Mouse (Mus musculus) thymus, postnatal 0 days (tissue): Measurements from ENCODE around the gene Zdhhc21. TPM values are rescaled to one million over a fixed set of nuclear protein-coding genes. Genes with fewer than 3 reads are reported as not detected.

Experiments
- DNase-seq: peaks from one replicate; pipeline ENCODE4 v3.0.0-alpha.2; 2015; ENCODE audit warnings: low spot score
- polyA plus RNA-seq: library from polyadenylated mRNA; unstranded; fragments of >200 nt; fragmentation: Nextera tagmentation; extraction: Ambion mirVana; gene quantifications from 2 replicates; pipeline ENCODE4 v1.2.1, GENCODE M21; 2015

Gene Zdhhc21
- 10.3 and 11.7 TPM in 2 replicates for polyA plus RNA-seq

DNA sequence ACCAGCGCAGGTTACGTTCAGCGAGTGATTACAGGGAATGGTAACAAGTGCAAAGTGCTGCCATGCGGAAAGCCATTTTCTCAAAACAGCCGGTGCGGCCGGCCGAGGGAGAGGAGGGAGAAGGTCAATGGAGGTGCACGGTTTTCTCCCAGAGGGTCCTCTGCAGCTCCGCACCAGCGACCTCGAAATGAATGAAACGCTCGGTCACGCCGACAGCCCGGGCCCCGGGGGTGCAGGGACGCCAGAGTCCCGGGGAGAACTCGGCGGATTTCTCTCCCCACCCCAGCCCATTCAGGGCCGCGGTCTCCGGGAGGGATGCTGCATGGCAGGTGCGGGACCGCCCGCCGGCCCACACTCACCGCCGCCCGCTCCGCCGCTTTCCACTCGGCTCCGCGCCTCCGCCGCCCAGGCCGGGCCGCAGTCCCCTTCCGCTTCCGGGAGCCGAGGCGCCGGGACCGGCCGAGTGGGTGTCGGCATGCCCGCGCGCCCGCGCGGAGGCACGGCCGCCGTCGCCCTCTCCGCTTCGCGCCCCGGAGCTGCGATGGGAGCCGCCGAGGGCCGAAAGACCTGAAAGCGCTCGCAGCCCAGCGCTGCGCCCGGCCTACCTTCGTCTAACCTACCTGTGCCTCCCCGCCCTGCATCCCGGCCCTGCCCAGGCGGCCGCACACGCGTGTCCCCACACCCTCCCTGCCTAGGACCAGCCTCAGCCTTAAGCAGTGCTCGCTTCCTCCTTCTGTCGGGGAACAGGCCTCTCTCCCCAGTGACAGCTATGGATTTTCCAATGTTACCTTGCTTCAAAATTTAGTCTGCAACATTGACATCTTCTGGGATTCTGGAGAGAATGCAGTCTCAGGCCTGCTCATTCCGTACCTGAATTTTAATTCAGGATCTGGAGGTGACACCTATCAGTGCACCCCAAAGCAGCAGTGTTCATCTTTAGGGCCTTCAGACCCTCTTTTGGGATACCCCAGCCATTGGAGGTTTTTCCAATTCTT, at the start of gene Zdhhc21:
Zdhhc21 (minus strand) TSS at position 828 of the 995 bp plus-strand sequence.
- DNase-seq, result peak; percentile 70

DNA sequence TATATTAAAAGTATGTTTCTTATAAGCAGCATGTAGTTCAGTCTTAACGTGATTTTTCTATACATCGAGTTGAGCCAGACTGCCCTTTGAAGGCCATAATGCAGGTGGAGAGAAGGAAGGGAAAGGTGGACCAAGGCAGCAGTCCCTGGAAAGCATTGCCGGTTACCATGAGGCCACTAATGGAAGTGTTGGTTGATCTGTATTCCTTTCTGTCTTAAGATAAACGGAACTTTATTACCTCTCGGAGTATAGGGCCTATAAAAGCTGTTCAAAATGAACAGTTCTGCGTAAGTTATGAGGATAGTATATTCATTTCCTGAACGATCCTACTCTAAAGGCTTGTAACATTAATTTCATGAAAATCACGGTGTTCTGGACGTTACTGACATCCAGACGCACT, 35.5 kb upstream of the Zdhhc21 start:
- no peak for DNase-seq

DNA sequence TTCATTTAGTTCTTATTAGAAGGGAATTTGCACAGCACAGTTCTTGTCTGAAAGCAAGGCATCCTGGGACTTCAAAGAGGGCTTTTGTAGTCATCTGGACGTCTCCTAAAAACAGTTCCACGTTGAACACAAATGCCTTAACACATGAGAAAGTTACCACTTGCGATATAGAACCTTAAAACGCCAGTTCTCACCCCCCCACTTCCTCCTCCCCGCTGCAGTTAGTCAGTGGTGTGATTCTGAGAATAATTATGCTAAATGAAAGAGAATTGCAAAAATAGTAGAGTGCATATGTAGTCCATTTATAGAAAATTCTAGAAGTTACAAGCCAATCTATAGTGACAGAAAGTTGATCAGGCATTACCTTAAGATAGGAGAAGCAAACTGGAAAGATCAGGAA, 32.5 kb upstream of the Zdhhc21 start:
- no peak for DNase-seq

DNA sequence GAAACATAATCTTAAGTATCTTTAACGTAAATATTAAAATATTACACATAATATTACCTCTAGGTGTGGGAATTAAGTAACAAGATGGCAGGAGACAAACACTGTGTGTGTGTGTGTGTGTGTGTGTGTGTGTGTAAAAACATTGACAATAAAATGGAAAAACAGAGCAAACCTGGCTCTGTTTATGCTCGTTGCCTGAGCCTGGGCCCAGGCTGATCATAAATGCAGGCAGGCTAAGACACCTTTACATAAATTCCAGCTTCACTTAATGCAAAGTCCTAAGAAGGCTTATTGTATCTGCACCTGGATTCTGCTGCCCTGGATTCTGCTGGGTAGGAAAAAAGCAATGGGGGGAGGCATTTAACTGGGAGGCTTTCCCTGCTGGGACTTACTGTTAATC, 31.8 kb upstream of the Zdhhc21 start:
- DNase-seq, result no peak

DNA sequence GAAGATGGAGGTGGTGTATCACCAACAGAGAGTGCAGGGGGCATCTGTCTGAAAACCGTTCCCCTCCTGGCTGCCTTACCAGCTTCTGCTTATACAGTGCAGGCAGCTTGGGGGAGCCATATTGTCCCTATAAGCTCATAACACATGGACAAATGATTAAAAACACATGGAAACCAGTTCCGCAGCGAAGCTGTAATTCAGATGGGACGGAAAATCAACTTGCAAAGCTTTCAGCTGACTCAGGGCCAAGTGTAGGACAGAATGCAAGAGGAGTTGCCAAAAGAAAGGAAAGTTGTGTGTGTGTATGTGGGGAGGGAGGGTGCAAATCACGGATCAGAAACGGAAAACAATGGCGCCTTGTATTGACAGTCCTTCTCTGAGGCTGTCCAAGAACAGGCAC, 31.3 kb upstream of the Zdhhc21 start:
- no peak for DNase-seq

DNA sequence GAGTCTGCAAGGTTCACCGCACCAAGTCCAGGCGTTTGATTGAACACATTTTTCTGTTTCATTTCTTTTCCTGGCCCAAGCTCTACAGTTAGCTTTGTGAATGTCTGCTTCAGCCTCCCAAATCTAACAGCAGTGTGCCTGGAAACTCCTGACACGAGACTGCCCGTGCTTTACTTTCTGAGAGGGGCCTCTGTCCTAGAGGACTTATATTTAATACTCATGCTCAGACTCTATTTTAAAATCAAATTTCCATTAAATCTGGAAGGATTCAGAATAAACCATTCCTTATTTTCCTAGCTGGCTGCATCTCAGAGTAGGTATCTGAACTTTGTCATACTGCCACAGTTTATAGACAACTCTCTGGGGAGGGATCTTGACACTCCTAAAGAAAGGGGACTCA, 30.8 kb upstream of the Zdhhc21 start:
- no peak for DNase-seq

DNA sequence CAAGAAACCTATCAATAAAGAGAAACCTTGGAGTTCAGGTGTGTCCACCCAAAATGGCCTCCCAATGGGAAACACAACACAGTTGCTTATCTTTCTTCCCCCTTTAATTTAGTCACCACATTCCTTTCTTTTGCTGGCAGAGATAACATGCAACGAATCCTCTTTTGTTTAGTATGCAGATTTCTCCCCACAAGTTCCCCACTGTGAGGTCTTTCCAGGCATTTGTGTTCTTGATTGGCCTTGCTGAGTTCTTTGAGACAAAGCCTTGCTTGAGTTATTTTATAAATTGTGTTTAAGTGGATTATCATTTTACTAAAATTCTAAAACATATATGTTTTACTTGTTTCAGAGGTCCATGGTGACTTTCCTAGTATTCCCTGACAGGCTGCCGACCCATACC, 26.4 kb upstream of the Zdhhc21 start:
- DNase-seq, result no peak

DNA sequence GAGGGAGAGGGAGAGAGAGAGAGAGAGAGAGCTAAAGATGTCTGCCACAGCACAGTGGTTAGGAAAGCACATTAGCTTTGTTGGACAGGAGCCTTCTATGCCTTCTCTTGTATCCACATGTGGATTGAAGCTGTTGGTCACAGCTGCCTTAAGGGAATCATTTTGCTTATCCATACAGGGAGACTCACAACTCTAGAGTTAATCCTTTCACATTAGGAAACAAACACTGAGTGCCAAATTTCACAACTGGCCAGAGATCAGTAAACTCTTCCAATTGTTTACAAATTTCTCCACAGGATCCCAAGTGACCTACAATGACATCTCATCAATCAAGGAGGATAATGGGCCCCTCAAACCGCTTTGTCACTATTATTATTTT, 25.8 kb upstream of the Zdhhc21 start:
- no peak for DNase-seq

DNA sequence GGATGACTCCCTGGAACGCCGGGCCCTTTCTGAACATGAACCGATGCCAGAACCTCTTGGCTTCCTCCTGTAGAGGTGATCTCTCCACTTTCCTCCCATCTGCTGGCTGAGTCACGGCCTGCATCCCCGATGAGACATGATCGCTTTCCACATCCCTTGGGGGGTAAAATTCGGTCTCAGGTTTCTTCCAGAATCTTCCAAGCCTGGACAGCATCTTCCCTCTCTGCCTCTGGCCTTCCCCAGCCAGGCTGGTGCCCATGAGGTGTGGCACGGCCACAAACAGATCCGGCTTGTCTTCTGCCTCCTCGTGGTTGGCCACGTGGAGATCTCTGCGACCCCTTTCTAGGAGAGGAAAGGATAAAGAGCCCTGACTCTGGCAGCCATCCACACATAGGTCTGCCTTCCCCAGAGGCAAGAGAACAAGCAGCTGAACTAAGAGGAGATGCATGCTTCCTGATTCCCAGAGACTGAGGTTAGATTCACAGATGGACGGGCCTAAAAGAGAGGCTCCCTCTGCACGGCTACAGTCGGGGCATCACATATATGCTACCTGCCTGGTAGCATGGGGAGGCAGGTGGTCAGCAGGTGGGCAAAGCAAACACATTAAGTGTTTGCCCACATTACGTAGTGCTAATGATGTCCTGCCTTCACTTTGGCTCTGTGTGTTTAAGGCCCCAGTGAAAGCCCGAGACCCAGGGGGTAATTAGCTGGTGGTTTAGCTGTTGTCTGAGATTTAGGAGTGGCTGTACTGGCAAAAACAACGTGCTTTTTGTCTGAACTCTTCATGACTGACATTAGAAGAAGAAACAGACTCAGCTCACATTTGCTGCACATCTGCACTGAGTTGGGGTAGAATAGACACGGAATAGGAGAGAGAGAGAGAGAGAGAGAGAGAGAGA, 25.1 kb upstream of the Zdhhc21 start, which contains the start of gene Cer1:
Cer1 (minus strand) TSS at position 513 of the 899 bp plus-strand sequence.
- DNase-seq, result no peak

DNA sequence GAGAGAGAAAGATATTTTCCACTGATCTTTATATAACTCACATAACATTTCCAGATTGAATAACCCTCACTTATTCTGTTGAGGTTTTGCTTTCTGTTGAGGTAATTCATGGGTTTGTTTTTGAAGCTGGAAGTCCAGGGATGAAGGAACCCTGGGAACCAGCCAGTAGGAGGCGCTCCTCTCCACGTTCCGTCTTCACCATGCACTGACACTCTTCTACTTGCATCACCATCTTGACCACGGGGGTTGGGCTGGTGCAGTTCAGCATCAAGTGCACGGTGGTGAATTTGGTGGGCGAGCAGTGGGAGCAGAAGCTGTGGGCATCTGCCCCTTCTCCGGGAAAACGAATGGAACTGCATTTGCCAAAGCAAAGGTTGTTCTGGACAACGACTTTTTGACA, 22.7 kb upstream of the Zdhhc21 start:
- no peak for DNase-seq

DNA sequence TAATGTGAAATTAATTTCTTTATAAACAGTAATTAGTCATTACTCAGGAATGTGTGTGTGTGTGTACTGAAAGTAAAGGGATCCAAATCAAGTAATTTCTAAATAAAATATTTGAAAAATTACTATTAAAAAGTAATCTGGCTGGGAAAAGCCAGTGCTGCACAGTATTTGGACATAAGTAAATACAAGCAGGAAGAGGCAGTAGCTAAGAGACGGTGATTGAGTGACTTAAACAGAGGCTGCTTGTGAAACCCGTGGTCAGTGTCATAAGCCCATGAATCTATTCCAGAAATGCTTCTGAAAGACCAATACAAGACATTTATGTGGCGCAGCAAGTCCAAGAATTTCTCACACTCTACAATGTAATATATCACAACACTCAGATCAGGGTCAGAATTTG, 21.6 kb upstream of the Zdhhc21 start:
- DNase-seq, result no peak

DNA sequence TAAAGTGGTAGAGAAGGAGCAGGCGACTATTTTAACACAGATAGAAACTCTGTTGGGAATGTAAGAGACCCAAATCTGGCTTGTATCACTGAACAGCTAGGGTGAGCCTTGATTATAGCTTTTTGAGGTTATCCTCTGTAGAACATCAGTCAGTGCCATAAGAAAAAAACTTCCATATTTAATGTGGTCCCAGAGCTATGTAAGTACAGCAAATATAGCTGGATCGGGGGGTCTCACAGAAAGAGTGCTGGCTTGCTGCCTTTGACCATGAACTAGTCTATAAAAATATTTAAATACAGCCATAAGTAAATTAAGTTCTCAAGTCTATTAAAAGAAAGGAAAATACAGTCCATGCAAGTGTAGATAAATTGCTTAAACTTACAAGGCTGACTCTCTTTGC, 20.5 kb upstream of the Zdhhc21 start:
- DNase-seq, result no peak

DNA sequence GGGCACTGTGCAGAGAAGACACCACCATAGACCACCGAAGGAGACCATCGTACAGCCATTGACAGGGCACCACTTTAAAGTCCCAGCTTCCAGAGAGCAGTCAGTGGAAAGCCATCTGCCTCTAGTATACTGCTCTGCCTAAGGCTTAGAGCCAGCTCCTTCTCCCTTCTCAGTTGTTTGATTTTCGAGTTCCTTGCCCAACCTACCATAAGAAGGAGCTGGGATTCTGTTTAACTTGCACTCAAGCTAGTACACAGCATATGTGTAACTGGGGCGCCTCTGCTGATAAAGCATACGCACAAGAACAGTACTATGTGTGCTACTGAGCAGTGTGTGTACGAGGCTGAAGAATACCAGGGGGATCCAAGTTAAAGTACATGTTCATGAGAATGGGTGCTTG, 19.4 kb upstream of the Zdhhc21 start:
- no peak for DNase-seq

DNA sequence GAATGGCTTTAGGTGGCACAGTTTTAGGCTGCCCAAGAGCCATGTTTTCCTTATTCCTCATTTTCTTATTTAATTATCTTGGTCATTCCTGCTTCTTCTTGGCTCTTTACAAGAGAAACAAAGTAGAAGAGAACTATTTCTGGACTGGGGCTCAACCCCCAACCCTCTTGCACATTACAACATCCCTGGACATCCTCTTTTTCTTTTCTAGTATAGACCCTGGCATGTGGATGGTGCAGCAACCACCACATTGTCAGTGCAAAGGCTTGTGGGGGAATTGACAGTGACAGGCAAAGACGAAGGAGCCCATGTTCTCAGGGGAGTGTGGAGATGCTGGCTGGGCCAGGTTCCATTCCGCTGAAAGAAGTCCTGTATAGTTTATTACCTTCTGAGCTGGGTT, 16.9 kb upstream of the Zdhhc21 start:
- no peak for DNase-seq

DNA sequence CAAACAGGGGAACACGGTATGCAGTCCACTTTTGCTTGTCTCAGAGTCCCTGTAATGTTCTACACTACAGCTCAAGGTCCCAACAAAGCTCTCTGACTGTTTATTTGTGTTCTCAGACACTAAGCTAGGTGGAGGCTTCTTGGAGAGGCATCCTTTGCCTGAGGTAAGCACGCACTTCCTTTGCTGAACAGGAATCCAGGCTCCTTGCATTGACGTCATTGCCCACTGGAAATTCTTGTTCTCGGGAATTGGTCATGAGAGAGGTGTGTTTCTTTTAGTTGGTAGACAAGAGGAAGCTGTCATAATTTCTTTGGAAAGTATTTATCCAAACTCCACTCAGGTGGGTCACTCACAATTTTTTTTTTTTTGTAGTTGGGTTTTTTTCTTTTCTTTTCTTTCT, 15.8 kb upstream of the Zdhhc21 start:
- no peak for DNase-seq

DNA sequence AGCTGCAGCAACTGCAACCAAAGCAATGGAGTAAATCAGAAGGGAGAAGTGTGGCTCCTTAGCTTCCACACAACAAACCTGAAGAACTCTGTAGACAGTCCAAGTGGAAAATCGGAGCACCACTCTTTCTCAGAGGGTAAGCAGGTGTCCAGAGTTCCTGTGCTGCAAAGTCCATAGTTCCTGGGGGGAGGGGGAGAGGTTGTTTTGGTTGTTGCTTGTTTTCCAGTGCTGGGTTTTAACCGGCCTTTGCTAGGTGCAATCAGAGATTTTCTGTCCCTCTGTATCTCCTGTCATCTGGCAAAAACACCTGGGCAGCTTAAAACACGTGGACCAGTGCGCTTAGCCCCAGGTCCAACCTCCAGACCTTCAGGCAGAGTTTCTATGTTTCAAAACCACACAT, 15.0 kb upstream of the Zdhhc21 start:
- DNase-seq, result no peak

DNA sequence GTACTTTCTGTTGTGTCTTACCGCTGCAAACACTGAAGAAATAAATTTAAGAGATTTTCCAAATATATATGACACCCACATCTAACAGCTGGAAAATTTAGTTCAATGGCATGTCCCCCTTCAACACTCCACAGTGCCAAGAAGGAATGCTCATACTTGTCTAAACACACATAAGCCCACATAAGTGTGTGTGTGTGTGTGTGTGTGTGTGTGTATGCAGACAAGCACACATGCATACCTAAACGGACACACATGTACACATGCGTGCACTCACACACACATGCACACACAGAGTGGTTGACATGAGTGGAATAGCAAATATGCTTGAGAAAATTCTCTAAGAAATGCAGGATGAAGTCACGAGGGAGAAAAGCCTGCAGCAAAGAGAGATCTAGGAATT, 12.8 kb upstream of the Zdhhc21 start:
- DNase-seq, result no peak

DNA sequence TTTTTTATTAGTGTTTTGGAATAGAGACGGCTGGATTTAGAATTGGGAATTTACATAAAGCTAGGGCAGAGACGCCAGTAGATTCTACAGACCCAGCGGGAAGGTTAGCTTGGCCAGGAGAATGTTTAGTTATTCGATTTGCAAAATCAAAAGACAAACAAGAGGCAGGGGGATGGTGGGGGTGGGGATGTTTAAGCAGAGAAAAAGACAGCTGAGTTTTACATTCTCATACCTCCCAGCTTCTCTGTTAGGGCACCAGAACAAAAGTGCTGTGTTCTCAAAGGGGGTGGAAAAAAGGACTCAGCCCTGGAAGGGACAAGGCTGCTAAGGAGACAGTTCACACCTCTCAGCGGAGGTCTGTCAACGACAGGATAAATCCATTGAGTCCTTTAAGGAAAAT, 12.4 kb upstream of the Zdhhc21 start:
- no peak for DNase-seq

DNA sequence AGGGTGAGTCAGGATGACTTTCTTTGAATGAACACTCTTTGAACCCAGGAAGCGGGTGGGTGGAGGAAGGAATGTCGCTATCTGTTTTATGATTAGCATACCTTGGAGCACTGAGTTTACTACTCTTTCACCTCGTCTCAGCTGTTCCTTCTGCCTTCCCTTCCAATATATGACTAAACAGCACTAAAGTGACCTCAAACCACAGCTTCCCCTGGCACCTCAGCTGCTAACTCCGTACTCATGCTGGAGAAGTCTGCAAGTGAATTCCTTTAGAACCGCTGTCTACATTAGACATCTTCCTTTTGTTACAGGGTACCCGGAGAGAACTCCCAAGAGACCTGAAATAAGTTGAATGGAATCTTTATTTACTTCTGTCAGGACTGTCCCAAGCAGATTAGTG, 11.2 kb upstream of the Zdhhc21 start:
- no peak for DNase-seq

DNA sequence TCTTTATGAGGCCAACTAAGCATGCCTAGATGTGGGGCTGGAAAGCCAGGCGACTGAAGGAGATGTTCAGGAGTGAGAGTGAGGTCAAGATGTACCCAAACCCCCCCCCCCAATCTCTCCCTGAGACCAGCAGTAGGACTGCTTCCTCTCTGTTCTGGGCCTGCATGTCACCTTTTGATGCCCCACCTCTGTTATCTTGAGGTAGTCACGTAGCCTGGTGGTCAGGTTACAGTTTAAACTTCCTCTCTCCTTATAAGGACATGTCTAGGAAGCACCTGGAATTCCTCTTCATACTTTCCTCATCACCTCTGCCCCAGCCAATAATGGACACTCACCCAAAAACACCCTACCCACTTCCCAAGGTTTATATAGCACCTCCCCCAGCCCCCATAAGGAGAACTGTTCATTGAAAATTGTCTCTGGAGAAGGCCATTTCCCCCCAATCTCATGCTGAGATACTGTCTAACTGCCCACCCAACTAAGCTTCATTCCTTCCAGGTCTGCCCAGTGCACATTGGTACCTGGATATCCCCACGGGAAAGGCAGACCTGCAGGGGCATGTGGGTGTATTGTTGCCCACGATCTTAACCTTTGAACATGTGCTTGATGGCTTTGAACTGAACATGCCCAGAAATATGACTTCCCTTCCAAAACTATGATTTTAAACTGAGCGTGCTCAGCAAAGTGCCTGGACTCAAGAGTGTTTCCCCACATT, 8.1 kb upstream of the Zdhhc21 start:
- DNase-seq, result no peak

DNA sequence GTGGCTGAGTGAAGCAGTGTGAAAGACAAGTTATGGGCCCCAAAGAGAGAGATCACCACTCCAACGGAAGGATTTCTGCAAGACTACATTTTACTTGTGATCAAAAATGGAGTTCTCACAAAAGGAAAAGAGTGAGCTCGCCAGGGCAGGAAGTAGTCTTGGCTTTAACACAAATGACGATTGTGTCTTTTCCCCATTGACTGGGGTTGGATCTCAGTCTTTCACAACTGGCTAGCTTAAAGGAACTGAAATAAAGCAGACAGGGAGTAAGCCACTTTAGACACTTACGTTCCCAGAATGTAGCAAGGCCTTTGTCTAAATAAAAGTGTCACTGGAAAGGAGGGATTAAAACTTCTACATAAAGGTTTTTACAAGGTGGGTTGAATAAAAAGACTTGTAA, 7.4 kb upstream of the Zdhhc21 start:
- DNase-seq, result no peak
